Mouse (Mus musculus) heart, adult 2 months (tissue): ENCODE results near the gene Arrdc2. TPM values are rescaled to one million over a fixed set of nuclear protein-coding genes. Genes with fewer than 3 reads are reported as not detected.
A peak's percentile ranks its signal among the peaks of the same experiment; 100 is the strongest.

Experiments used
- DNase-seq, 2 experiments: peaks; one replicate each; pipeline ENCODE4 v3.0.0; 2021
- H3K27ac ChIP-seq: fragments of 200-600 bp; 2 replicates; pipeline ENCODE4 v1.8.1; 2022
- H3K27me3 ChIP-seq: fragments of 200-500 bp; 2 replicates; pipeline ENCODE4 v1.6.1; 2012; ENCODE audit warnings: mild to moderate bottlenecking, low read length, inconsistent platforms, mixed read lengths; ENCODE audit not compliant: control insufficient read depth, insufficient read depth
- H3K36me3 ChIP-seq: fragments of 200-500 bp; 2 replicates; pipeline ENCODE4 v1.6.1; 2012; ENCODE audit warnings: low read length, inconsistent platforms; ENCODE audit not compliant: control insufficient read depth, insufficient read depth
- H3K4me1 ChIP-seq: fragments of 200-500 bp; 2 replicates; pipeline ENCODE4 v1.6.1; 2011; ENCODE audit warnings: low read length; ENCODE audit not compliant: control insufficient read depth, insufficient read depth
- H3K4me3 ChIP-seq: fragments of 200-600 bp; 2 replicates; pipeline ENCODE4 v1.8.1; 2022
- H3K79me2 ChIP-seq: fragments of 200-500 bp; replicated peaks from 2 replicates; pipeline ENCODE4 v1.6.1; 2012; ENCODE audit warnings: mild to moderate bottlenecking, inconsistent platforms, low read length, moderate library complexity, mixed read lengths; ENCODE audit not compliant: control insufficient read depth, insufficient read depth
- H3K9ac ChIP-seq: fragments of 200-500 bp; 2 replicates; pipeline ENCODE4 v1.6.1; 2012; ENCODE audit warnings: low read depth, mild to moderate bottlenecking, control low read depth, inconsistent platforms, low read length, mixed read lengths
- CTCF ChIP-seq: fragments of 200-600 bp; IDR thresholded peaks from 2 replicates; pipeline ENCODE4 v1.8.1; 2022; ENCODE audit warnings: antibody characterized with exemption, mild to moderate bottlenecking, moderate library complexity
- EP300 ChIP-seq: fragments of 200-500 bp; IDR thresholded peaks from 2 replicates; pipeline ENCODE4 v1.6.1; 2011; ENCODE audit warnings: low read depth, low read length, control low read depth; ENCODE audit not compliant: insufficient read depth
- POLR2A ChIP-seq: fragments of 200-500 bp; IDR thresholded peaks from 2 replicates; pipeline ENCODE4 v1.6.1; 2011; ENCODE audit warnings: mild to moderate bottlenecking, low read depth, low read length, control low read depth; ENCODE audit not compliant: insufficient read depth
- WGBS: fragments of 180-500 bp; shearing (Covaris S2); methylation state at CpG from one replicate; pipeline ENCODE4 v1.1.7; 2018; 5-methylcytosine and 5-hydroxymethylcytosine counted together
- intact Hi-C: fragments of 180-260 bp; cut with DNase I; formaldehyde crosslinking; loops from one replicate; pipeline ENCODE4 v1.15.1; 2025
- polyA plus RNA-seq: library from polyadenylated mRNA; depleted of rRNA; stranded (reverse); fragments of >200 nt; gene quantifications from 2 replicates; pipeline ENCODE4 v1.2.3, GENCODE M21; 2012
- total RNA-seq, 2 experiments: library from RNA; stranded (reverse); gene quantifications; 2 replicates each; pipeline ENCODE4 v1.2.3; 2021

Arrdc2 gene
- total and polyA plus RNA-seq, 3 experiments, result 8.9 to 36.2 (median 18.6) TPM

- Histone ChIP-seq H3K79me2 (no peaks in the 10 kb centered on the region), H3K27ac (no peak overlapping the region), H3K4me3 (no peak overlapping the region), H3K9ac (no peak overlapping the region), H3K36me3 (no peaks in the 10 kb centered on the region), H3K4me1 (peaks cover 1% of the 10 kb centered on the region; the same call in 1 of the 2 replicates), H3K27me3 (no peaks in the 10 kb centered on the region)
- peak; percentile 86 to 92 for DNase-seq
- WGBS, result 8% methylated on average over 6 of the region's 6 CpGs
- intact Hi-C loops, result loop anchor here (1.0 kb wide), 2 partner anchors 25 to 49 kb away; no protein-coding TSS in a partner anchor
- 0 out of 2 replicates have a peak, but pooled peaks have one; percentile 45 for TF ChIP-seq EP300
- TF ChIP-seq CTCF, result no peak; the same call in 1 of the 2 replicates
- no peak for TF ChIP-seq POLR2A
These were observed 5.0 kb upstream of the Arrdc2 start for GRCm38 (mm10) chr8:70844523-70844922.

- 84% methylated on average over 8 of the region's 8 CpGs for WGBS
- no peak for DNase-seq
- intact Hi-C loops, result loop anchor here (1.0 kb wide), 2 partner anchors 25 to 49 kb away; no protein-coding TSS in a partner anchor
- no peaks in the 10 kb centered on the region for H3K27me3 ChIP-seq
- no peak overlapping the region for H3K9ac ChIP-seq
- H3K79me2 ChIP-seq, result no peaks in the 10 kb centered on the region
- TF ChIP-seq EP300 (no peak), POLR2A (no peak)
- H3K4me3 ChIP-seq, result no peak overlapping the region
- H3K36me3 ChIP-seq, result no peaks in the 10 kb centered on the region
- H3K4me1 ChIP-seq, result peaks cover 1% of the 10 kb centered on the region; the same call in 1 of the 2 replicates
- no peak overlapping the region for H3K27ac ChIP-seq
These were observed 4.4 kb upstream of the Arrdc2 start for GRCm38 (mm10) chr8:70843941-70844340.

GRCm38 (mm10) chr8:70843214-70843773 is 3.8 kb upstream of the Arrdc2 start:
- H3K79me2 ChIP-seq, result no peaks in the 10 kb centered on the region
- no peak for DNase-seq
- TF ChIP-seq CTCF (no peak), EP300 (no peak), POLR2A (no peak)
- H3K36me3 ChIP-seq, result no peaks in the 10 kb centered on the region
- 81% methylated on average over 5 of the region's 5 CpGs for WGBS
- H3K9ac ChIP-seq, result no peak overlapping the region
- no peak overlapping the region for H3K27ac ChIP-seq
- intact Hi-C loops, result no loop called here
- H3K27me3 ChIP-seq, result no peaks in the 10 kb centered on the region
- H3K4me1 ChIP-seq, result peaks cover 1% of the 10 kb centered on the region; the same call in 1 of the 2 replicates
- no peak overlapping the region for H3K4me3 ChIP-seq

- Histone ChIP-seq H3K27me3 (no peaks in the 10 kb centered on the region), H3K4me3 (no peak overlapping the region), H3K79me2 (no peaks in the 10 kb centered on the region), H3K27ac (no peak overlapping the region), H3K4me1 (peaks cover 1% of the 10 kb centered on the region; the same call in 1 of the 2 replicates), H3K36me3 (no peaks in the 10 kb centered on the region), H3K9ac (no peak overlapping the region)
- WGBS, result 69% methylated on average over 25 of the region's 25 CpGs
- DNase-seq, result no peak
- TF ChIP-seq CTCF (no peak), EP300 (no peak), POLR2A (no peak)
- intact Hi-C loops, result no loop called here
These were observed 3.0 kb upstream of the Arrdc2 start for GRCm38 (mm10) chr8:70842484-70842883.

- Histone ChIP-seq H3K79me2 (no peaks in the 10 kb centered on the region), H3K36me3 (no peaks in the 10 kb centered on the region), H3K27ac (no peak overlapping the region), H3K4me1 (peaks cover 1% of the 10 kb centered on the region; the same call in 1 of the 2 replicates), H3K27me3 (no peaks in the 10 kb centered on the region), H3K4me3 (no peak overlapping the region), H3K9ac (no peak overlapping the region)
- TF ChIP-seq EP300 (peak; percentile 90), CTCF (peak; percentile 97), POLR2A (no peak)
- WGBS, result 24% methylated on average over 22 of the region's 22 CpGs
- peak; percentile 86 to 95 for DNase-seq
- intact Hi-C loops, result loop anchor here (1.0 to 2.0 kb wide), 3 partner anchors 20 to 121 kb away; no protein-coding TSS in a partner anchor
These were observed 1.9 kb upstream of the Arrdc2 start for GRCm38 (mm10) chr8:70841147-70842072.
